Comparison of ENCODE assay signal across 19 mouse cellular contexts in genomic region chr4:109860256-109860655, GRCm38 (mm10).
DNase-seq lines count a peak whose midpoint lies in the region; ATAC-seq lines count a peak whose summit lies in the region.
"Had no signal": no experiment of that assay in that cellular context is flagged by ENCODE, and none has a peak within 500 bp of the region (broad histone marks: within the 10 kb centered on the region; RNA-seq: fewer than 3 reads in every experiment).

No protein-coding gene starts in this region.

- H3K4me3 ChIP-seq in forebrain, embryonic 13.5 days, result no peak overlapping the region
- no peak overlapping the region for H3K4me3 ChIP-seq in forebrain, embryonic 10.5 days
- no peak overlapping the region for H3K4me3 ChIP-seq in heart, embryonic 11.5 days (ENCODE audit: low read depth, low read length)
- no peak overlapping the region for H3K4me3 ChIP-seq in embryonic facial prominence, embryonic 14.5 days (ENCODE audit: low read depth, low read length)
- H3K4me3 ChIP-seq: hindbrain, embryonic 13.5 days; megakaryocyte, embryonic 14.5 days; neural tube, embryonic 12.5 days; stomach, embryonic 15.5 days had no signal

- H3K9me3 ChIP-seq in forebrain, embryonic 13.5 days (replicated peaks), result no peaks in the 10 kb centered on the region
- no peaks in the 10 kb centered on the region for H3K9me3 ChIP-seq in forebrain, embryonic 10.5 days
- no peaks in the 10 kb centered on the region for H3K9me3 ChIP-seq in heart, embryonic 11.5 days (replicated peaks; ENCODE audit: control insufficient read depth, low read length)
- no peaks in the 10 kb centered on the region for H3K9me3 ChIP-seq in embryonic facial prominence, embryonic 14.5 days (ENCODE audit: control insufficient read depth, low read length)
- H3K9me3 ChIP-seq: hindbrain, embryonic 13.5 days; megakaryocyte, embryonic 14.5 days; neural tube, embryonic 12.5 days; stomach, embryonic 15.5 days had no signal

- no peak for DNase-seq in forebrain, embryonic 10.5 days (ENCODE audit: extremely low spot score, low spot score)
- DNase-seq in heart, postnatal 4 days, result no peak
- peak; percentile 6 for DNase-seq in MN1 (ENCODE audit: low spot score)
- DNase-seq in embryonic facial prominence, embryonic 14.5 days (ENCODE audit: low spot score), result peak; percentile 24
- DNase-seq in cerebellum, postnatal 14 days, result no peak
- DNase-seq: adrenal gland, adult 2 months; cerebellum, adult 18-20 months; layer of hippocampus, postnatal 36 days; liver; liver, postnatal 0 days; lung, postnatal 14 days; thymus, adult 2 months had no signal

- peaks cover 37% of the 10 kb centered on the region for H3K4me1 ChIP-seq in forebrain, embryonic 13.5 days
- peaks cover 77% of the 10 kb centered on the region for H3K4me1 ChIP-seq in forebrain, embryonic 10.5 days
- peaks cover 11% of the 10 kb centered on the region for H3K4me1 ChIP-seq in heart, embryonic 11.5 days (ENCODE audit: control insufficient read depth, insufficient read depth, low read length)
- H3K4me1 ChIP-seq in embryonic facial prominence, embryonic 14.5 days (ENCODE audit: control insufficient read depth, insufficient read depth, low read length), result peaks cover 6% of the 10 kb centered on the region; the same call in 1 of the 2 replicates

- 23% methylated on average over 2 of the region's 2 CpGs for WGBS in forebrain, embryonic 13.5 days
- 36% methylated on average over 2 of the region's 2 CpGs for WGBS in forebrain, embryonic 10.5 days
- 43% methylated on average over 2 of the region's 2 CpGs for WGBS in heart, embryonic 11.5 days (ENCODE audit: insufficient replicate concordance)
- 52% methylated on average over 2 of the region's 2 CpGs for WGBS in embryonic facial prominence, embryonic 14.5 days

- 0 out of 2 replicates have a peak, but pooled peaks cover 7% of the 10 kb centered on the region for H3K36me3 ChIP-seq in forebrain, embryonic 13.5 days (ENCODE audit: poor library complexity, severe bottlenecking)
- H3K36me3 ChIP-seq in forebrain, embryonic 10.5 days (replicated peaks), result no peaks in the 10 kb centered on the region
- H3K36me3 ChIP-seq in heart, embryonic 11.5 days (ENCODE audit: control insufficient read depth, insufficient read depth, low read length), result no peaks in the 10 kb centered on the region
- H3K36me3 ChIP-seq in embryonic facial prominence, embryonic 14.5 days (ENCODE audit: control insufficient read depth, insufficient read depth, low read length), result peaks cover 4% of the 10 kb centered on the region; the same call in 1 of the 2 replicates
- H3K36me3 ChIP-seq: neural tube, embryonic 12.5 days; stomach, embryonic 15.5 days had no signal

- H3K4me2 ChIP-seq in forebrain, embryonic 13.5 days, result no peak overlapping the region
- no peak overlapping the region for H3K4me2 ChIP-seq in heart, embryonic 11.5 days
- no peak overlapping the region for H3K4me2 ChIP-seq in embryonic facial prominence, embryonic 14.5 days (ENCODE audit: low read depth, low read length)
- H3K4me2 ChIP-seq: hindbrain, embryonic 13.5 days; neural tube, embryonic 12.5 days; stomach, embryonic 15.5 days had no signal

- no peak overlapping the region for H3K9ac ChIP-seq in forebrain, embryonic 13.5 days
- H3K9ac ChIP-seq in heart, embryonic 11.5 days (ENCODE audit: low read depth, low read length), result no peak overlapping the region
- no peak overlapping the region for H3K9ac ChIP-seq in embryonic facial prominence, embryonic 14.5 days (ENCODE audit: low read depth, low read length)
- H3K9ac ChIP-seq: hindbrain, embryonic 13.5 days; liver, postnatal 0 days; neural tube, embryonic 12.5 days; stomach, embryonic 15.5 days had no signal

- H3K27ac ChIP-seq in forebrain, embryonic 13.5 days, result no peak overlapping the region
- no peak overlapping the region for H3K27ac ChIP-seq in forebrain, embryonic 10.5 days
- H3K27ac ChIP-seq in heart, embryonic 11.5 days (ENCODE audit: low read depth, low read length), result peak overlapping the region; percentile 35; the same call in 1 of the 2 replicates
- H3K27ac ChIP-seq in embryonic facial prominence, embryonic 14.5 days (replicated peaks; ENCODE audit: low read depth, low read length), result no peak overlapping the region
- H3K27ac ChIP-seq: hindbrain, embryonic 13.5 days; neural tube, embryonic 12.5 days; stomach, embryonic 15.5 days had no signal

- 0 out of 2 replicates have a peak, but pooled peaks have one; percentile 25 for ATAC-seq in forebrain, embryonic 13.5 days
- no peak for ATAC-seq in heart, embryonic 11.5 days (replicated peaks; ENCODE audit: insufficient number of reproducible peaks, low FRiP score, low TSS enrichment)
- peak; percentile 68; the same call in 1 of the 2 replicates for ATAC-seq in embryonic facial prominence, embryonic 14.5 days (ENCODE audit: low read depth)
- no peak for ATAC-seq in frontal cortex, adult (ENCODE audit: low TSS enrichment)
- ATAC-seq: liver, postnatal 0 days had no signal

- peaks cover 9% of the 10 kb centered on the region; the same call in 1 of the 2 replicates for H3K27me3 ChIP-seq in forebrain, embryonic 13.5 days
- peaks cover 49% of the 10 kb centered on the region for H3K27me3 ChIP-seq in forebrain, embryonic 10.5 days (ENCODE audit: poor library complexity, severe bottlenecking)
- H3K27me3 ChIP-seq in heart, embryonic 11.5 days (ENCODE audit: control insufficient read depth, insufficient read depth, low read length), result no peaks in the 10 kb centered on the region
- H3K27me3 ChIP-seq in embryonic facial prominence, embryonic 14.5 days (replicated peaks; ENCODE audit: control insufficient read depth, insufficient read depth, low read length), result no peaks in the 10 kb centered on the region
- H3K27me3 ChIP-seq: hindbrain, embryonic 13.5 days; megakaryocyte, embryonic 14.5 days; neural tube, embryonic 12.5 days; stomach, embryonic 15.5 days had no signal

Comparison
In these comparisons a context has a peak if more than half of its experiments do, and no peak if none do; other contexts are left out.
1. ATAC-seq: peak in forebrain, embryonic 13.5 days (single experiment) and embryonic facial prominence, embryonic 14.5 days (single experiment); none in heart, embryonic 11.5 days (single experiment) and frontal cortex, adult (single experiment).
2. DNase-seq: peak in MN1 (single experiment) and embryonic facial prominence, embryonic 14.5 days (single experiment); none in forebrain, embryonic 10.5 days (single experiment), heart, postnatal 4 days (single experiment) and cerebellum, postnatal 14 days (0 of 2).